8 mouse cellular contexts compared by ENCODE assay signal in the genomic region with DNA sequence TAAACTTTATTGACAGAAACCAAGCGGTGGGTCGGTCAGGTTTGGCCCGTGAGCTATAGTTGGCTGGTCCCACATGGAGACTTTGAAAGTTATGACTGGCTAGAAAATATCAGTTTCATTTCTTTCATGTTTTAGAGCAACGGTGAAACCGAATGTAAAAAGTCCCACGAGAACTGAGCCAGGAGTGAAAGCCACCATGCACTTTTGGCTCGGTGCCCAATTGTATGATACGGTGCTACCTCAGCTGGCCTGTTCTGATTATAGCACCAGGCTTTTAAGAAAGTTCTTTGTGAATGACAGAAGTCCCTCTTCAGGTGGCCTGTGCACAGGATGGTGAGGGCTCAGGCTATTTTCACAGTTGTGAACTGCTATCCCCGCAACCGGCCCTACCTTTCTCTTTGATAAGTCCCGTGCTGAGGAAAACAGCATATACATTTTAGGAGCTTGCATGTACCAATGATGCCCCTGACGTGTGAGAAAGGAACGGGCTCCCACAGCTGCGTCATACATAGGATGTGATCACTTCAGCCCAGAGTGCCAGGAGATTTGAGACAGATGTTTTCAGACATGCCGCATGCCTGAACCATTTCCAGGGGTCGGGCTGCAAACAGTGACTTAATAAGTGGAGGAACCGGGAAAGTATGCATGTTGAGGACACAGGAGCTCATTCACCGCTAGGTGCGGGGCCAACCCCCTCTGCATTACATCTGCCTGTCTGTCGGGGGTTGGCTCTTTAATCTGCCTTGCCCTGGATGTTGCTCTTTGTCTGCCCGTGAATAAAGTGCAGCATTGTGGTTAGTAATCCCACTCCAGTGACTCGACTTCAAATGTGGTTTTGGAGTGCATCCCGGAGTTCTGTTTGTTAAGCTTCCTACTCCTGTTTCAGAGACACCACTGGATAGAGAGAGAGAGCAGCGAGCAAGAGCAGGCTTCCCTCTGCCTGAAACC.
DNase-seq lines count a peak whose midpoint lies in the region; ATAC-seq and TF ChIP-seq lines count a peak whose summit lies in the region.

No protein-coding gene starts in this region.

- H3K27ac ChIP-seq in cortical plate, adult 2 months (ENCODE audit: insufficient read depth, low read length): no peak overlapping the region
- no peak overlapping the region for H3K27ac ChIP-seq in hindbrain, embryonic 15.5 days (replicated peaks)
- peak overlapping the region; percentile 80 for H3K27ac ChIP-seq in limb, embryonic 13.5 days

- H3K4me2 ChIP-seq in hindbrain, embryonic 15.5 days: peak overlapping the region; percentile 33
- H3K4me2 ChIP-seq in limb, embryonic 13.5 days (replicated peaks): peak overlapping the region; percentile 57

- H3K4me3 ChIP-seq in cortical plate, adult 2 months (ENCODE audit: insufficient read depth, low read length): peak overlapping the region; percentile 29
- H3K4me3 ChIP-seq in hindbrain, embryonic 15.5 days: no peak overlapping the region
- H3K4me3 ChIP-seq in limb, embryonic 13.5 days: peak overlapping the region; percentile 8

- ATAC-seq in hindbrain, embryonic 15.5 days (ENCODE audit: low FRiP score, low read depth): peak; percentile 62
- ATAC-seq in limb, embryonic 13.5 days (ENCODE audit: low FRiP score, low read depth): peak; percentile 86

- H3K9ac ChIP-seq in hindbrain, embryonic 15.5 days: no peak overlapping the region
- H3K9ac ChIP-seq in limb, embryonic 13.5 days: peak overlapping the region; percentile 25; the same call in 1 of the 2 replicates

- 44% methylated on average over 24 of the region's 24 CpGs for WGBS in hindbrain, embryonic 15.5 days
- WGBS in limb, embryonic 13.5 days: 17% methylated on average over 24 of the region's 24 CpGs

- no peaks in the 10 kb centered on the region for H3K4me1 ChIP-seq in cortical plate, adult 2 months (ENCODE audit: control insufficient read depth, insufficient read depth, low read length)
- peaks cover 12% of the 10 kb centered on the region for H3K4me1 ChIP-seq in hindbrain, embryonic 15.5 days (replicated peaks)
- H3K4me1 ChIP-seq in limb, embryonic 13.5 days: peaks cover 63% of the 10 kb centered on the region

- DNase-seq in adrenal gland, adult 2 months: peak; percentile 12
- no peak for DNase-seq in adrenal gland, adult 8-10 months
- peak; percentile 25 for DNase-seq in gastrocnemius, postnatal 25 days
- peak; percentile 27 for DNase-seq in neural tube, embryonic 10.5 days (ENCODE audit: extremely low spot score, low spot score)
- no peak for DNase-seq in thymus, postnatal 14 days

- no peak for TF ChIP-seq CTCF in cortical plate, adult 2 months (IDR thresholded peaks at IDR 0.05; ENCODE audit: extremely low read depth, insufficient read depth, low read length)

- no peaks in the 10 kb centered on the region for H3K27me3 ChIP-seq in hindbrain, embryonic 15.5 days
- no peaks in the 10 kb centered on the region for H3K27me3 ChIP-seq in limb, embryonic 13.5 days

- TF ChIP-seq POLR2A in cortical plate, adult 2 months (IDR thresholded peaks at IDR 0.05; ENCODE audit: extremely low read depth, insufficient read depth, low read length): no peak

- no peaks in the 10 kb centered on the region for H3K36me3 ChIP-seq in hindbrain, embryonic 15.5 days
- no peaks in the 10 kb centered on the region for H3K36me3 ChIP-seq in limb, embryonic 13.5 days

- no peaks in the 10 kb centered on the region for H3K9me3 ChIP-seq in hindbrain, embryonic 15.5 days
- no peaks in the 10 kb centered on the region for H3K9me3 ChIP-seq in limb, embryonic 13.5 days

Comparison
In these comparisons a context has a peak if more than half of its experiments do, and no peak if none do; other contexts are left out.
1. DNase-seq: peak in adrenal gland, adult 2 months (single experiment), gastrocnemius, postnatal 25 days (single experiment) and neural tube, embryonic 10.5 days (single experiment); none in adrenal gland, adult 8-10 months (single experiment) and thymus, postnatal 14 days (single experiment).